Mouse (Mus musculus) myocyte (in vitro differentiated cells): ENCODE measurements around the gene Rimbp2.

Source experiments
- MAX ChIP-seq: IDR thresholded peaks from one replicate; pipeline ENCODE4 v1.6.1; 2011; ENCODE audit warnings: low read depth, mild to moderate bottlenecking, control low read depth
- POLR2A ChIP-seq: IDR thresholded peaks from one replicate; pipeline ENCODE4 v1.6.1; 2011; ENCODE audit warnings: low read depth, mild to moderate bottlenecking, control low read depth, moderate library complexity; ENCODE audit not compliant: insufficient read length
- REST ChIP-seq: IDR thresholded peaks from one replicate; pipeline ENCODE4 v1.6.1; 2011; ENCODE audit warnings: mild to moderate bottlenecking, control low read depth, moderate library complexity; ENCODE audit not compliant: insufficient read depth, insufficient read length

- TF ChIP-seq MAX (no peak), POLR2A (no peak), REST (no peak)
These were observed at the start of gene Rimbp2 for GRCm38 (mm10) chr5:128953278-128954070.
